Mouse (Mus musculus) G1E (cell line): ENCODE measurements around the gene Klf7.

Source experiments
- CTCF ChIP-seq: IDR thresholded peaks from 2 replicates; pipeline ENCODE4 v1.5.1; 2012; ENCODE audit warnings: low read depth, low read length, inconsistent platforms, mixed read lengths
- GATA1 ChIP-seq: IDR thresholded peaks from 2 replicates; pipeline ENCODE4 v1.6.1; 2012; ENCODE audit warnings: borderline replicate concordance, low read length, inconsistent platforms, mixed read lengths
- TAL1 ChIP-seq: conservative IDR thresholded peaks from 2 replicates; pipeline ENCODE4 v1.6.1; 2012; ENCODE audit warnings: low read depth, low read length, inconsistent platforms, mixed read lengths

DNA sequence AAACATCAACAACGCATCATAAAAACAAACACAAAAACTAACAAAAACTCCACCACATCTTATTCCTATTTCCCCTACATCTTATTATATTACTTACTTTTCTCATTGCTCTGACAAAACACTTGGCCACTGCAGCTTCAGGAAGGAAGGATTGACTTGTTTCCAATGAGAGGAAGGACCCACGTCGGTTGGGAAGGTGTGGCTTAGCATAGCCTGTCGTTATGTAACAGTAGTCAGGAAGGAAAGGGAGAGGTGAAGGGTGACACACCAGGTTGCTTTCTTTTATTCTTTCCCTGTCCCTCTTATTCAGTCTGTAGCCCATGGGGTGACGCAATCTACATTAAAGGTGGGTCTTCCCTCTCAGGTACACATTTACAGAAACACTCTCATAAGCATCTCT is 129.6 kb downstream of the Klf7 start:
- TF ChIP-seq CTCF (no peak), GATA1 (no peak), TAL1 (no peak)
